Mouse (Mus musculus): Measurements from ENCODE around the gene Gse1. TPM values are rescaled to one million over a fixed set of nuclear protein-coding genes. Genes with fewer than 3 reads are reported as not detected.

Gse1 gene
- polyA plus RNA-seq, 1 experiment from 2014 or later, result 22.6 TPM

DNA sequence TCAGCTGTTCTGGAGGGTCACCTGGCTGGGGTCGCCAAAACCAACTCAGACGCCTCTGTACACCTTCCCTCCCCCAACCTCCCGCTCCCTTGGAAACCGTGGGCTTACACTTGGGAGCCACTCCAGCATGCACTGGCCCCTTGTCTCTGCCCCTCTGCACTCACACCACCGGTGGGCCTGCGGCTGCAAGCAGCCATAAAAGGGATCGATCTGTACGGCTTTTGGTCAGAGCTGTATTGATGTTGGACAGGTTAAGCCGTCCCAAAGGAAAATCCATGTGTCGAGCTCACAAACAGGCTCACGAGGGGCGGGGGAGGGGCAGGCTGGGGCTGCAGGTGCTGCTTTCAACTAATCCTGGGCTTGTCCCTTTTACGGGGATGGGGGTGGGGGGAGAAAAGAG, 314.7 kb downstream of the Gse1 start:
- Histone ChIP-seq H3K9me3 (replicated peaks; ENCODE audit: control insufficient read depth, low read length) (no peaks in the 10 kb centered on the region), H3K4me3 (ENCODE audit: low read depth, low read length) (no peak overlapping the region), H3K27me3 (replicated peaks; ENCODE audit: control insufficient read depth, insufficient read depth, low read length) (no peaks in the 10 kb centered on the region), H3K4me1 (ENCODE audit: control insufficient read depth, insufficient read depth, low read length) (peaks cover 59% of the 10 kb centered on the region), H3K4me2 (ENCODE audit: low read length) (no peak overlapping the region), H3K27ac (ENCODE audit: low read depth, low read length) (0 out of 2 replicates have a peak overlapping the region, but pooled peaks have one; percentile 5), H3K9ac (ENCODE audit: low read length) (0 out of 2 replicates have a peak overlapping the region, but pooled peaks have one; percentile 30), H3K36me3 (ENCODE audit: control insufficient read depth, insufficient read depth, low read length) (no peaks in the 10 kb centered on the region; the same call in 1 of the 2 replicates)
- 20% methylated on average over 13 of the region's 13 CpGs for WGBS
- DNase-seq (ENCODE audit: low spot score) (no peak), ATAC-seq (no peak)

DNA sequence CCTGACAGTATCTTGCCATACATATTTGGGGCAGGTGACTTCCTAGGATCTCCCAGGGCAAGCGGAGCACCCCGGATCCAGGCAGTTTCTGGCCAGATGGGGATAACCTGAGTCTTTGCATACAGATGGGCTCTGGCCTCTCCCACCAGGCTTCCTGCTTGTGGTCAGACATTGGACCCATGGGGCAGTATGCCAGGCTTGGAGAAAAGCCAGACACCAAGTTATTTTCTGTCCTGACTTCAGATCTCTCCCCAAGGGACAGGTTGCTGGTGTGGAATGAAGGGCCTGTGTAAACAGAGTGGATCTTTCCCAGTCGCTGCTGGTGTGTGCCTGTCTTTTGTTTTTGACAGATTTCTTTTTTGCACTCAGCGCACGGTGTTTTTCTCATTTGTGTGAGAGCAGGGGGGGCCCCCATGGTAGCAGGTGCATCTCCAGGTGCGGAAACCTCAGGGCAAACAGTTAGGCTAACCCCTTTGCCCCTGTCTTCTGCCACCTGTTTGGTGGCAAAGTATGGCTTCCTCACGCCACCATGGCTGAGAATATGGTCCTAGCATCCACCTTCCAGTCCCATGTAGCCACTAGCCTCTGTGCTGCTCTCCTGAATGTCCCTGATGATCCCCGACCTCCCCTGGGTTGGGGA, 315.3 kb downstream of the Gse1 start:
- DNase-seq (ENCODE audit: low spot score) (no peak), ATAC-seq (no peak)
- no peaks in the 10 kb centered on the region for H3K9me3 ChIP-seq (replicated peaks; ENCODE audit: control insufficient read depth, low read length)
- H3K4me3 ChIP-seq (ENCODE audit: low read depth, low read length), result no peak overlapping the region
- H3K27me3 ChIP-seq (replicated peaks; ENCODE audit: control insufficient read depth, insufficient read depth, low read length), result no peaks in the 10 kb centered on the region
- peaks cover 62% of the 10 kb centered on the region for H3K4me1 ChIP-seq (ENCODE audit: control insufficient read depth, insufficient read depth, low read length)
- no peaks in the 10 kb centered on the region; the same call in 1 of the 2 replicates for H3K36me3 ChIP-seq (ENCODE audit: control insufficient read depth, insufficient read depth, low read length)
- WGBS, result 65% methylated on average over 8 of the region's 8 CpGs
- no peak overlapping the region for H3K9ac ChIP-seq (ENCODE audit: low read length)
- no peak overlapping the region for H3K4me2 ChIP-seq (ENCODE audit: low read length)
- H3K27ac ChIP-seq (ENCODE audit: low read depth, low read length), result no peak overlapping the region

DNA sequence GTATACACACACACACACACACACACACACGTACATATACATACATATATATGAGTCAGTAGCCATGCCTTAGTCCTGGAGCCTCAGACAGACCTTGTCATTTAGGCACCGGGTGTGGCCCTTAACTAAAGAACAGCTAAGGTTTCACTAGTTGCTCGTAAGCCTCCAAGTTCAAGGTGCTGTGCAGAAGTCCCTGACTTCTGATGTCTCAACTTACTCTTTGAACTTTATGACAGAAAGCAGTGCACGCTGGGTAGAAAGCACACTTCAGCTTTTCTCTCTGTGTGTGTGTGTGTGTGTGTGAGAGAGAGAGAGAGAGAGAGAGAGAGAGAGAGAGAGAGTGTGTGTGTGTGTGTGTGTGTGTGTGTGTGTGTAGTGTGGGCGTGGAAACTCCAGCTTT, 315.9 kb downstream of the Gse1 start:
- Histone ChIP-seq H3K9me3 (replicated peaks; ENCODE audit: control insufficient read depth, low read length) (no peaks in the 10 kb centered on the region), H3K27me3 (replicated peaks; ENCODE audit: control insufficient read depth, insufficient read depth, low read length) (no peaks in the 10 kb centered on the region), H3K4me2 (ENCODE audit: low read length) (no peak overlapping the region), H3K9ac (ENCODE audit: low read length) (no peak overlapping the region), H3K4me1 (ENCODE audit: control insufficient read depth, insufficient read depth, low read length) (peaks cover 61% of the 10 kb centered on the region), H3K36me3 (ENCODE audit: control insufficient read depth, insufficient read depth, low read length) (no peaks in the 10 kb centered on the region; the same call in 1 of the 2 replicates), H3K27ac (ENCODE audit: low read depth, low read length) (no peak overlapping the region), H3K4me3 (ENCODE audit: low read depth, low read length) (no peak overlapping the region)
- DNase-seq (ENCODE audit: low spot score), result no peak
- ATAC-seq, result no peak
- 90% methylated on average over 5 of the region's 5 CpGs for WGBS

DNA sequence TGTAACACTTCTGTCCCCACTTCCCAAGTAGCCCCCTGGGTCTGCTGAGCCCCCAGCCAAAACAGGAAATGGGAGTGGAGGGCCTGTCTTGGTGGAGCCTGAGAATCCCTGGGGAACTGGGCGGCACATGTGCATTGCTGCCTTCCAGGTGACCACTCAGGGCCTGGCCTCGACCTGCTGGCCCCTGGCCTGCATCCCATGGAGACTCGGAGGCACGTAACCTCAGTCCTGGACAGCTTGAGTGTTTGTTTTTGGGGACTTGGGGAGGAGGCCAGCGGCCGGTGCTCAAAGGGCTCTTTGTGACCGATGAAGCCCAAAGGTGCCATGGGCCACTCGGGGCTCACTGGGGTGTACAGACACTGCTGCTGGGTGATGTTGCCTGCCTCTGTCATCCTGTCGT, 319.3 kb downstream of the Gse1 start:
- 80% methylated on average over 9 of the region's 9 CpGs for WGBS
- DNase-seq (ENCODE audit: low spot score), result no peak

DNA sequence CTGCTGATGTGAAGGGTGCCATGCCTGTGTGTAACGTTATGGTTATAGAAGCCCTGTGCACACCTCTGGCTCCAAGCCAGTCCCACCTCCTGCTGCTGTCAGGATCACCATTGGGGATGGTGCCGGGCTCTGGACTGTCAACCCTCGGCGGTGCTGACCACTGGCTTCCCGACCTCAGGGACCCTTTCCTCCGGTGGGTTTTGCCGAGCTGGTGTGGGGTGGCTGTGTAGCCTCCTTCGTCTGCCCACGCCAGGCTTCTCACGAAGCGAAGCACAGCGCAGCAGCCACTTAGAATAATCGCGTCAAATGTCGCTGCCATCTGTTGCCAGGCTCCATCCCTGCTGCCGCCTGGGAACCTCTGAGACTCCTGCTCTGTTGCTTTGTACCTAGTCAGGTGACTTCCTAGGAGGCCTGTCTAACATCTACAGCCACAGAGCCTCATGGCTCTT, 320.1 kb downstream of the Gse1 start:
- Histone ChIP-seq H3K9me3 (replicated peaks; ENCODE audit: control insufficient read depth, low read length) (no peaks in the 10 kb centered on the region), H3K4me1 (ENCODE audit: control insufficient read depth, insufficient read depth, low read length) (peaks cover 68% of the 10 kb centered on the region), H3K4me2 (ENCODE audit: low read length) (peak overlapping the region; percentile 30; the same call in 1 of the 2 replicates), H3K27me3 (replicated peaks; ENCODE audit: control insufficient read depth, insufficient read depth, low read length) (no peaks in the 10 kb centered on the region), H3K27ac (ENCODE audit: low read depth, low read length) (peak overlapping the region; percentile 88), H3K36me3 (ENCODE audit: control insufficient read depth, insufficient read depth, low read length) (no peaks in the 10 kb centered on the region; the same call in 1 of the 2 replicates), H3K4me3 (ENCODE audit: low read depth, low read length) (no peak overlapping the region), H3K9ac (ENCODE audit: low read length) (peak overlapping the region; percentile 49)
- DNase-seq (ENCODE audit: low spot score) (peak; percentile 81), ATAC-seq (peak; percentile 18; the same call in 1 of the 2 replicates)
- 36% methylated on average over 16 of the region's 16 CpGs for WGBS

More for the DNA sequence above, 319.3 kb downstream of the Gse1 start:
- H3K36me3 ChIP-seq (ENCODE audit: control insufficient read depth, insufficient read depth, low read length), result no peaks in the 10 kb centered on the region; the same call in 1 of the 2 replicates
- no peaks in the 10 kb centered on the region for H3K9me3 ChIP-seq (replicated peaks; ENCODE audit: control insufficient read depth, low read length)
- H3K4me2 ChIP-seq (ENCODE audit: low read length), result peak overlapping the region; percentile 30; the same call in 1 of the 2 replicates
- peak overlapping the region; percentile 88 for H3K27ac ChIP-seq (ENCODE audit: low read depth, low read length)
- no peak overlapping the region for H3K4me3 ChIP-seq (ENCODE audit: low read depth, low read length)
- ATAC-seq, result no peak
- peaks cover 74% of the 10 kb centered on the region for H3K4me1 ChIP-seq (ENCODE audit: control insufficient read depth, insufficient read depth, low read length)
- no peaks in the 10 kb centered on the region for H3K27me3 ChIP-seq (replicated peaks; ENCODE audit: control insufficient read depth, insufficient read depth, low read length)
- peak overlapping the region; percentile 49 for H3K9ac ChIP-seq (ENCODE audit: low read length)

DNA sequence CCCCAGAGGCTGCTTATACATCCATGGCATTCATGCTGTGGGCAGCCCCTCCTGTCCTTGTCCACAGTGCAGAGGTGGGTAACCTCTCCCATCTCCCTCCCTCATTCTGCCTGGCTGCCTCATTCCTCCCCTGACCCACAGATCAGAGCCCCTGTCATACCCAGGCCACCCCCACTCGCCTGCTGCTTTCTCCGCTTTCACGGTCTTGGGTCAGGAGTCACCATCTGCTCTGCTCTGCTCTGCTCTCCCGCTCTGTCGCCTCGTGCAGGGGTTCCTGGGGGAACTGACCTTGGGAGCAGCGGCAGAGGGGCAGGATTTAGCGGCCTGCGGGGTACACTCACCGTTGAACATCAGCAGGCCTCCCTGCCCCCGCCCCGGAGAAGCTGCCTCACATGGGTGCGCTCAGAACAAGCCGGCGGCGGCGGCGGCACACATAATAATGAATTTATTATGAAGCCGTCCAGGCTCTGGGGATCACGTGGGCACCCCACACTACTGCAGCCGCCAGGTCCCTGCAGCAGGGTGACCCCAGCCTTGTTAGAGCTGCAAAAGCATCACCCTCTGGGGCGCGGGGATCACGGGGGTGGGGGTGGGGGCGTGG, 321.2 kb downstream of the Gse1 start:
- Histone ChIP-seq H3K9me3 (replicated peaks; ENCODE audit: control insufficient read depth, low read length) (no peaks in the 10 kb centered on the region), H3K4me3 (ENCODE audit: low read depth, low read length) (peak overlapping the region; percentile 12), H3K9ac (ENCODE audit: low read length) (peak overlapping the region; percentile 49), H3K4me1 (ENCODE audit: control insufficient read depth, insufficient read depth, low read length) (peaks cover 67% of the 10 kb centered on the region), H3K27me3 (replicated peaks; ENCODE audit: control insufficient read depth, insufficient read depth, low read length) (no peaks in the 10 kb centered on the region), H3K27ac (ENCODE audit: low read depth, low read length) (peak overlapping the region; percentile 88), H3K36me3 (ENCODE audit: control insufficient read depth, insufficient read depth, low read length) (peaks cover 7% of the 10 kb centered on the region), H3K4me2 (ENCODE audit: low read length) (peak overlapping the region; percentile 50)
- ATAC-seq, result peak; percentile 27
- DNase-seq (ENCODE audit: low spot score), result no peak
- WGBS, result 5% methylated on average over 25 of the region's 25 CpGs

DNA sequence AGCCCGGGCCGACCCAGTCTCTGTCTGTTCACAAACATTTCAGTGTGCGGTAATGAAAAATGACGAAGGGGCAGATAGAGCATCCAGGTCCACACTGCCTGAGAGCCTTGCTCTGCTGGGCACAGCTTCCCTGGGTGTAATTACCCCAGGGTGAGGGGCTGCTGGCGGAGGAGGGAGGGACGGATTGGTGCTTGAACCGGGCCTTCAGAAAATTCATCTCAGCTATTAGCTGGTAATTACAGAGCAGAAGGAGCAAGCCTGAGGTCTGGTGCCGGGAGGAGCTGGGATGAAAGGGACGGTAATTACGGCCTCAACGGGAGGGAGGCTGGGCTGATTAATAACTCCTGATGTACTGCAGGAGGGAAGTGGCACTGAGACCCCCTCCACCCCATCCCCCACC, 321.7 kb downstream of the Gse1 start:
- ATAC-seq (peak; percentile 52), DNase-seq (ENCODE audit: low spot score) (peak; percentile 74)
- WGBS, result under 1% methylated on average over 11 of the region's 11 CpGs

DNA sequence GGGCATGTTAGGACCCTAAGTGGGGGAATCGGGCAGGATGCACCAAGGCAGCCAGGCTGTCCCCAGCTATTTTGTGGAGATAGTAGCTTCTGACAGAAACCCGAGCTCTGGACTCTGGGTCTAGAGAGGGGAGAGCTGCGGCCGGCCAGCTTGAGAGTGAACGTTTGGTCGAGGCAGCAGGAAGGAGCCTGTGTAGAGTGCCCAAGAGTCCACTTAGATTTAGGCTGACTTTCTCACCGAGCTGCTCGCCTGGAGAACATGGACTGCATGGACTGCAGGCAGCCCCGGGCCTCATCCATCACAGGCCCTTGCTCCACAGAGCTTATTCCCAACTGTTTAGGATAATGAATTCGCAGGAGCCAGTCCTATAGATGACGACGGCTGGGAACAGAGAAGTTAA, 322.2 kb downstream of the Gse1 start:
- Histone ChIP-seq H3K9me3 (replicated peaks; ENCODE audit: control insufficient read depth, low read length) (no peaks in the 10 kb centered on the region), H3K4me1 (ENCODE audit: control insufficient read depth, insufficient read depth, low read length) (peaks cover 68% of the 10 kb centered on the region), H3K4me3 (ENCODE audit: low read depth, low read length) (no peak overlapping the region), H3K27ac (ENCODE audit: low read depth, low read length) (peak overlapping the region; percentile 88), H3K27me3 (replicated peaks; ENCODE audit: control insufficient read depth, insufficient read depth, low read length) (no peaks in the 10 kb centered on the region), H3K36me3 (ENCODE audit: control insufficient read depth, insufficient read depth, low read length) (peaks cover 16% of the 10 kb centered on the region), H3K9ac (ENCODE audit: low read length) (peak overlapping the region; percentile 29; the same call in 1 of the 2 replicates), H3K4me2 (ENCODE audit: low read length) (peak overlapping the region; percentile 50)
- ATAC-seq (peak; percentile 9; the same call in 1 of the 2 replicates), DNase-seq (ENCODE audit: low spot score) (no peak)
- WGBS, result 7% methylated on average over 12 of the region's 12 CpGs

More for the DNA sequence above, 321.7 kb downstream of the Gse1 start:
- Histone ChIP-seq H3K27me3 (replicated peaks; ENCODE audit: control insufficient read depth, insufficient read depth, low read length) (no peaks in the 10 kb centered on the region), H3K36me3 (ENCODE audit: control insufficient read depth, insufficient read depth, low read length) (peaks cover 12% of the 10 kb centered on the region), H3K9me3 (replicated peaks; ENCODE audit: control insufficient read depth, low read length) (no peaks in the 10 kb centered on the region), H3K4me3 (ENCODE audit: low read depth, low read length) (peak overlapping the region; percentile 12), H3K4me2 (ENCODE audit: low read length) (peak overlapping the region; percentile 50), H3K4me1 (ENCODE audit: control insufficient read depth, insufficient read depth, low read length) (peaks cover 67% of the 10 kb centered on the region), H3K9ac (ENCODE audit: low read length) (peak overlapping the region; percentile 49), H3K27ac (ENCODE audit: low read depth, low read length) (peak overlapping the region; percentile 88)
